Mouse (Mus musculus): ENCODE data around the gene Tnfaip6.
"Not testable (repeated sequence)": the region's sequence is repeated elsewhere in the genome, so short reads cannot be mapped to it uniquely, and the experiment has no call there.

The Tnfaip6 gene

DNA sequence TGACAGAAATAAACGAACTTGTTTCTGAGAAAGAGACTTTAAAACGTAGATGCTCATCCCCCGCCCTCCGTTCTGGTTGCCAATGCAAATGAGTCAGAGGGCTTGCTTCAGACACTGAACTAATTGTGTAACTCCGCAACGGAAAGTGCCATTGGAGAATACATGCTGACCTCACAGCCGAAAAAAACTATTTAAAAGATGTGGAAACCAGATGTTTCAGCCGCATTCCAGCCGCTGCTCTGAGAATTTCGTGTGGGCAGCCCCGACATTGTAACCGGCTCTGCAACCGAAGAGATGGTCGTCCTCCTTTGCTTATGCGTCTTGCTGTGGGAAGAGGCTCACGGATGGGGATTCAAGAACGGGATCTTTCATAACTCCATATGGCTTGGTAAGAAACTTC is at the start of gene Tnfaip6:
Gene Tnfaip6 (plus strand): TSS at position 128 of the 400 bp plus-strand sequence.
- DNase-seq: peak; percentile 21 to 43

DNA sequence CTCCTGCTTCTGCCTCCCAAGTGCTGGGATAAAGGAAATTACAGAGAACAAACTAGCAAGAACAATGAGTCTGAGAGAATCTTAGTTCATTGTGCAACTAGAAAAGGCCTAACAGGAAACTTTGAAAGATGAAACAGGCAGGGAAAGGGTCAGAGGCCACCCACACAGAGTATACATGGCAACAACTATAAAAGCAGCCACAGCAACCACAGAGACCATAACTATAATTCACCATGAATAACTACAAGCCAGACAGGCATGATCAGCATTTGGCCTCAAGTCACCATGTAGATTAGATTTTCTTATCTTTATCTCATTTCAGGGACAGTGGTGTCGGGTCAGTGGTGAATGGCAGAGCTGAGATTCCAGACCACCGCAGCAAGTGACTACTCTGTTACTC is 48.2 kb upstream of the Tnfaip6 start:
- no peak for DNase-seq

DNA sequence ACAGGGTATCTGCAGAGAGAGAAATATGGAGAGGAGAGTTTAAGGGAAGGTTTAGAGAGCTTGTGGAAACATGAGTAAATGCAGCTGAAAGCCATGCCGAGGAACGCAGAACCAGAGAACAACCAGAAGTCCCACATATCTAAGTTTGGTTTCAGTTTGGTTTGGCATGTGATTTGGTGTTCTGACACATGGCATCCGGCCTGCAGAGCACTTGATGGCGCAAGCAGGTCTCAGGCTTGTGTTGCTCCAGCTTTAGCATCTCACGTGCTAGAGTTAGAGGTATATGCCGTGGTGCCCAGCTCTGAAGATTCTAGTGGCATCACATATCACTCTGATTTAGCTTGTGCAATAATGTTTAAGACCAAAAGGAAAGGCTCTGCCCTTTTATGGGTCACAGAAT is 46.4 kb upstream of the Tnfaip6 start:
- no peak for DNase-seq

DNA sequence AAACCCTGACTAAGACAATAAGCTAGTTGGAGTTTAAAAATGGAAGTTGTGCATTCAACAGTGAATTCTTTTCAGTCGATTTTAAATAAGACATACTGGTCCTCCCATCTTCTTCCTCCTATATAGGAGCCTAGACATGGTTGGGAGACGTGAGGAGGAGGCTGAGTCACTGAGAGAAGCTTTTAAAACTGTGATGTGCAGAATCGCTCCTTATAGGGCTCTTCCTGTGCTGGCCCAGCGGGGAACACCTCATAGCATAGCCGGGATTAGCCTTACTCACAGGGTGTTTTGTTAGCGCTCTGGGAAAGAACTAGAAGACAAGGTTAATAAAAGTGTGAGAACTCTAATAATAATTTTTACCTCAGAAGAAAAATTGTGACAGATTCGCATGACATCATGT is 37.8 kb upstream of the Tnfaip6 start:
- DNase-seq: no peak

DNA sequence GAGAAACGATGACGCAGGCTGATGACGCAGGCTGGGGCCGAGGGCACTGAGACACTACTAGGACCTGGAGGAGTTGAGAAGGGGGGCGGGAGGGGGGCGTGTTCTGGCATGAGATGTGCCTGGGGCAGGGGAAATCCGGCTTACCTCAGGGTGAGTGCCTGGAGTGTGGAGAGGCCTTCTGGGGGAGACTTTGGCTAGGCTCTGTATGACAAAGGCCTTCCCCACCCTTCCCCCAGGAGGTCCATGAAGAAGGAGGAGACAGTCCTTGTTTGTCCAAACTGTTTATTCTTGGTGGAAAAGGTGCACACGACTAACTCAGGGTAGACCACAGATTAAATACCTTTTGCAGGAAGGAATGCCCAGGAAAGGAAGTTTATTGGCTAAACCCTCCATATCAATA is 36.3 kb upstream of the Tnfaip6 start:
- no peak for DNase-seq

DNA sequence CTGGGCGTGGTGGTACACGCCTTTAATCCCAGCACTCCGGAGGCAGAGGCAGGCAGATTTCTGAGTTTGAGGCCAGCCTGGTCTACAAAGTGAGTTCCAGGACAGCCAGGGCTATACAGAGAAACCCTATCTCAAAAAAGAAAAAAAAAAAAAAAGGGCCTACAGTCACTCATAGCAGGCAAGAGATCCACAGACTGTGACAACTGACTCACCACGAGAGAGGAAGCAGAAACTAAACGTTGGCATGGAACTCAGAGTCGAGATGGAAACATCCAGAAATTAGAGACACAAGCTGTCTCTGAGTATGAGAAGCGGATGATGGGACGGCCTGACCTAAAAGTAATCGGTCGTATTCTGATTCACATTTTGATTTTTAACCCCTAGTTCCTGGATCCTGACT is 35.5 kb upstream of the Tnfaip6 start:
- not testable (repeated sequence) for DNase-seq

DNA sequence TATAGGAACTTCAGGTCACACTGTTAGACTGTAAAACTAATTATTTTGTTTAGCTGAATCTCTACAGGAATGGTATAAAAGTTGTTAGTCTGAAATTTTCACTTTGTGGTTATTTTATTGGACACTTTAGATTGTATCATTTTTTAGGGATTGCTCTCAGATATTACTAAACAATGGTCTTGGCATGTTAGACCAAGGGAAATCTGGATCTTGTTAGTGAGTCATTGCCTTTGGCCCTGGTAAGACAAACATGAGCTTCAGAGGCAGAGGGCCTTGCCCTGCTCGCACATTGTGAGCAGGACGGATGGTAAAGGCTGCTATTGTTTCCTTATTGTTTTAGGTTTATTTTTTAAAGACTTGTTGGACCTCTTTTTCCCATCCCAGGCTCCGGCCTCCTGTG is 31.4 kb upstream of the Tnfaip6 start:
- DNase-seq: no peak

DNA sequence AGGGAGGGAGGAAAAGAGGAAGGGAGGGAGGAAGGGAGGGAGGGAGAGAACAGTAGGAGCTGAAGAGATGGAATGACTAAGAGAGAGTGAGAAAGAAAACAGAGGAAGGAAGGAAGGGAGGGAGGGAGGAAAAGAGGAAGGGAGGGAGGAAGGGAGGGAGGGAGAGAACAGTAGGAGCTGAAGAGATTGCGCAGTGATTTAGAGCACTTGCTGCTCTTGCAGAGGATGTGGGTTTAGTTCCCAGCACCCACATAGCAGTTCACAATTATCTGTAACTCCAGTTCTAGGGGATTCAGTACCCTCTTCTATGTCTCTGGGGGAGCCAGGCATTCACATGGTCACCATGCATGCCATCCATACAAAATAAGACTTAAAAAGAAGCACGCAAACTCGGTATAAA is 26.0 kb upstream of the Tnfaip6 start:
- not testable (repeated sequence) for DNase-seq

DNA sequence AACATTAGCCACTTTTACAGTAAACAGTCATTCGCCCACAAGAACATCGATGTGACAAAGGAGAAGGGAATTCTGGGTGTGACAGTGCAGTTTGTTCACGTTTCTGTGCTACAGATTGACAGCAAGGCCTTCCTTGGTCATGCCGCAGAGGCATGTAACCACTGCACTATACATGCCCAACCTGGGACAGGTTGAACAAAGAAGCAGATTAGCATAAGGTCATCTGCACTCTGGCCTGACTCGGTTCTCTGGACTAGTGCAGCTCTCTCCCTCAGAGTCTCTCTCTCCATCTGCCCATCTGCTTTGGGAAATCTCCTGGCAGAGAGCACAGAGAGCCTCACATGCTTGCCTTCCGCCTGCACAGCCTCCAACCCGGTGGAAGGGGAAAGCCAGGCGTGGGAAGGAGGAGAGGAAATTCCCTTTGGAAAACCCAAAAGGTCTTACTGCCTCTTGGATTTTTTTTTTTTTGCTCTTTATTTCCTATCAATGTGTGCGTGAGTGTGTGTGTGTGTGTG is 24.4 kb upstream of the Tnfaip6 start:
- peak; percentile 73 to 80 for DNase-seq

DNA sequence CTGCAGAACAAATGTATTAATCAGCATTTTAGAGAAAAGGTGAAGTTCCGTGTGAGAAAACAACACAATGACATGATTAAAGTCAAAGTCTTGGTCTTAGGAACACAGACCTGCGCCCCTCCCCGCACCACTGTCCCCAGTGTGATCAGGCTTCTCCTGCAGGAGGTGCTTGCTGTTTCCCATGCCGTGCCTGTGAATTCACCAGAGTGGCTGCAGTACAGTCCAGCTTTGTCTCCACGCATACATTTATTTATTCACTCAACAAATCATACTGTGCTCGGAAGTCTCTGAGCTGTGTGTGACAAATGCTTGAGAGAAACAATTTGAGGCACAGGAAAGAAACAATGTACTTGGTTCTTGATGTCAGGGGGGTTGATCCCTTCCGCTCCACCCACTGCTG is 21.4 kb upstream of the Tnfaip6 start:
- no peak for DNase-seq

DNA sequence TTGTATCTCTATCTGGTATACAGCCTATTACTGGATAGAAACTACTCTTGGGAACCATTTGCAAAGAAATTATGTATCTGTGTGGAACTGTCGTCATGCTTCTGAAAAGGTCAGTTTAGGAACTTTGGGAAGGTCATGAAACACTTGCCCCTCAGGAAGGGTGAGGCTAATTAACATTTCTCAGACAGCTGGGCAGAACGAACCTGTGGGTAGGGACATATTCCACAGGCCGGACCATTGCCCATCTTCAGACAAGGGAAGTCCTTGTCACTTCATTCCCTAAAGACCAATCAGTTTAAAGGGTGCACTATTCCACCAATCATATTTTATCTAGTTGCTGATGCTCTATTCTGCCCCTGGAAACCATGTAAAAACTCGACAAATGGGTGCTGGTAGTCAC is 10.7 kb upstream of the Tnfaip6 start:
- DNase-seq: no peak

DNA sequence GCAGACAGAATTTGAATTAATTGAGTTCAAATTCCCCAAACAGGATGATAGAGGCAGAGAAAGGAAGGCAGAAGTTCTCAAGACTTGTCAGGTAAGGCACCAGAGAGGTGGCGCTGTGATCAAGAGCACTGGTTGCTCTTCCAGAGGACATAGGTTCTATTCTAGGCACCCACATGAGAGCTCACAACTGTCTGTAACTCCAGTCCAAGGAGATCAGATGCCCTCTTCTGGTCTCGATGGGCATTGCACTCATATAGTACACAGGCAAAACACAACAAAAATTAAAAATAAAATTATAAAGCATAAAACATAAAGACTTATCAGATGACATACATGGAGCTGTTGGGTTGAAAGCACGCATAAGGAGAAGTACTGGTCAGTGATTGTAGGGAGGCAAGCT is 8.4 kb upstream of the Tnfaip6 start:
- DNase-seq: no peak

DNA sequence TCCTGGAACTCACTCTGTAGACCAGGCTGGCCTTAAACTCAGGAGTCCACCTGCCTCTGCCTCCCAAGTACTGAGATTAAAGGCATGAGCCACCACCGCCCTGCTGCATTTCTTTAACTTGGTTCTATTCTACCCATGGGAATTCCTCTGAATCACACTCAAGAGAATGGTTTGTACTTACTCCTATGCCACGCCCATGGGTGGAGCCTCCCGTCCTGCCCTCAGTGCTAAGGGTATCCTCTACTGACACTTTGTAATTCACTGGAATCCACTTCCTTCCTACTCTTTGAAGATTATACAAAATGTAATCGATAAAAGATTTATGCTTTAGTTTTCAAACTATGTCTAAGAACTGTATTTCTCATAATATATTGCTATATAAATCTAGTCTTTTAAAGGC is 6.3 kb upstream of the Tnfaip6 start:
- no peak for DNase-seq

DNA sequence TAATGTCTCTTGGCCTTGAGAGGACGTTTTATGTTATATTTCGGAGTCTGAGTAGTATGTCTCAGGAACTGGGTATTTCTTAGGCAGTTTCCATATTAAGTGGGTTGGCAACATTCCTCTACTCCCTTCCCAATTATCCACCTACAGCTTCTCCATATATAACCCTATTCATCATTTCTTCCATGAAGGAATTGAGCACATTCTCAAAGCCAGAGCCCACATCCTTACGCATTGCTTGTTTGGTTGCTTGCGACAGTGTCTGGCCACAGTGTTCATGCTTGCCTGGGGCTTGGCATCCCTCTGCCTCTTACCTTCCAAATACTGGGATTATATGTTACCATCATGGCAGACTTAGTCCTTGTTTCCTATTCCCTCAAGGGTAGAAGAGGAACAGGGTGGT is 3.2 kb upstream of the Tnfaip6 start:
- no peak for DNase-seq

DNA sequence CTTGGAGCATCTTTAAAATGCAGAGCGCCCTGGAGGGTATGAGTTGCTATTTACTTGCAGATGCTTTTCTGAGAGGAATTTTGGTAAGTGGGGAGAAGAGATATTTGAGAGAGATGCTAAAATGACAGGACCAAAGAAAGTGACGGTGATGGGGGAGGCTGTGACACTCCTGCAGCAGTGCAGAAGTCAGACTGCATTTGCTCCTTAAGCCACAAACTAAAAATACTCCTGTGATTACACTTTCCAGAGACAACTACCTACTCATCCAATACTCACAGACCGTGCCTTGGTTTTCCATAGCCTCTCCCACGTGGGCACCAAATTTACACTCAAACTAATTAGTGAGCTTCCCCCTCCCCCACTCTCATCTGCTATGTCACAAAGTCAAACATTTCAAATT is 2.7 kb upstream of the Tnfaip6 start:
- DNase-seq: no peak

DNA sequence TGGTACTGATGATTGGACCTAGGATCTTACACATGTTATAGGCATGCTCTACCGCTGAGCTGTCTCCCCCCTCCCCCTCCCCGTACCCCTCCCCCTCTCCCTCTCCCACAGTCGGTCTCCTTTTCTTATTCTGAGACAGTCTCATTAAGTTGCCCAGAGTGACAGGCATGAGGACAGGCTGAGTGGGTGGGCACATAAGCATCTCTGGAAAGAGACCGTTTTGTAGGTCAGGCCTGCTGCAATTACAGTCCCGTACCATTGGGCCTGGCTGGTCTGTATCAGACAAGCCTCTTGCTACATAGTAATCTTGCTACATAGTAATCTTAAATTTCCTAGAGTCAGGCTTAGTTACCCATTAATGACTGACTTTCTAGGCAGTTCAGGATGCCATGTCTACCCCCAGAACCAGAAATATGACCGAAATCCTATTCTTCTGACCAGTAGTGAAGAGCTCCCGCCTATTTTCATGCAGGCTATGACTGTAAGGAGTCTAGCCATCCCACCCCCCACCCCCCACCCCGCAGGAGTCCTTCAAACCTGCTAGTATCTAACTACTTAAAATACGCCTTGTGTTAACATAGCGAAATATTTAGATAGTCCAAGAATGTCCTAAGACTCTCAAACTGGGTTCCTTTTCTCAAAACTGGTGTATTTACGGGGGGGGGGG is 747 bp upstream of the Tnfaip6 start:
- no peak for DNase-seq

DNA sequence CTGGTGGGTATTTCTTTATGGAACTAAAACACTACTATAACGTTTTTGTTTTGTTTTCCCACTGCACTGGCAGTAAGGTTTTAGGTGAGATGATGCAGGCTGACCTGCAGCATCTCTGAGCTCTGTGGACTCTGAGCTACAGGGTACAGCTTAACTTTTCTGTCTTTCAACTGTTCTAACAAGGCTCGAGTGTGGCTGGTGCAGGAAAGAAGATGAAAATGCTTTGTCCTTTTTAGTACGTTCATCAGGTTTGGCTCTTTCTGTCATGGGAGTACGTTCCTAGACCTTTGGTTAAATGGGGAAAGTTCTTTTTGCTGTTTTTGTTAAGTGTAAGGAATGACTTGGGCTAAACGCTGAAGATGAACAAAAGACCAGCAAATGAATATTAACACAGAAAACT is 749 bp downstream of the Tnfaip6 start:
- no peak for DNase-seq

DNA sequence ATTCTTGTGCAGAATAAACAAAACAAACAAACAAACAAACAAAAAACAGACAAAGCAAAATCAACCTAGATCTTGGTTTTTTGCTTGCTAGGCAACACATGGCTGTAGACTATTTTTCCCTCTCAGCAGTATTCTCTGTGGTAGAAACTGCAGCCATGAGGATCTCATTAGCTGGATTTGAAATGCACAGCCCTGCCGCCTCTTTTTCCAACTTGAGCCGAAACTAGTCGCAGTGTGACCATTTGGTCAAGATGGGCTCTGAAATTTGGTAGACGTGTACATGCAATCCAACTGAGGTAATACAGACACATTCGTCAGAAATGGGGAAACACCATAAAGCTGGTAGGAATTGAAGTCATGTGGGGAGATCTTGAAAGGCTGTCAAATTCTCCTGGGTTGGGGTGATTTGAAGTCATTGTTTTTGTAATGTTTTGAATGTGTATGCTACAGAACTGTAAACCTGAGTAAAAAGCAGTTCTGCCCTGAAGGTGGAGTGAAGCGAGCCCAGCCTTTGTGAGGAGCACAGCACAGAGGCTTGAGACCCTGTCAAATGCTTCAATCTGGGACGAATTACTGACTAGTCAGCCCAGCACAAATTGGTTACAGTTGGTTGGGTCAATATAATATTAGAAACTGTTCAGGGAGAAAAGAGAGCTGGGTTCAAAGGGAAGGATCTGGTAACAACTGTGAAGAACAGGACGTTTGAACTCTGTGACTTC is 1.4 kb downstream of the Tnfaip6 start:
- DNase-seq: no peak

DNA sequence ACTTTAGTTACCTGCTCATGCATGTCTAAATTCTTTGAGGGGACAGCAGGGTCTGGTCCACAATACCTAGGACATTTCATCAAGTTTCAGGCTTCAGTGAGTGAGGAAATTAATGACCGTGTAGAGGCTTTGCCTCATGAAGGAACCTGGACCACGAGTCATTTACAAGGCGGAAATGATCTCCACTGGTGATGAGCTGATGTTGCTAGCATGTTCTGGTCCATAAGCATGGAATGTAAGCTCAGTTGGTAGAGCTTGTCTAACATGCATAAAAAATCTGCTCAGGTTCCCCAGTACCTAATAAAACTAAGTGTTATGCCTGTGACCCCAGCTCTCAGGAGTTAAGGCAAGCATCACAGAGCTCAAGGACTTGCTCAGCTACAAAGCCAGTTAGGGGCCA is 4.3 kb downstream of the Tnfaip6 start:
- no peak for DNase-seq

DNA sequence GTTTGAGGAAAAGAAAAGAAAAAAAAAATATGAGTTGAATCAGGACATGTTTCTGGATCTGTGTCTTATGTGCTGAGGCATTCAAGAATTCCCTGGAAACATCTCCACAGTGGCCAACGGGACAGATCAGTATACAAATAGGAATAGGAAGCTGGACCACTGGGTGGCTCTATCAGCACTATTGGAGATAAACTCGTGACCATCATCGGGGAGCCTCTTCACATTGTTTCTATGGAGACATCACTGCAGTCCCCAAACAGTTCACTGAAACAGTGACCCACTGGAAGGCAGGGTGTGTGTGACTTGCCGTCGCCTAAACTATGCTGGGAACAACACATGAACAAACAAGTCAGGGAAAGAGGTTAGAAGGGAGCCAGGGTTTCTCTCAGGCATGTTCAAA is 4.9 kb downstream of the Tnfaip6 start:
- peak in 1 of 2 experiments; percentile 16 for DNase-seq

DNA sequence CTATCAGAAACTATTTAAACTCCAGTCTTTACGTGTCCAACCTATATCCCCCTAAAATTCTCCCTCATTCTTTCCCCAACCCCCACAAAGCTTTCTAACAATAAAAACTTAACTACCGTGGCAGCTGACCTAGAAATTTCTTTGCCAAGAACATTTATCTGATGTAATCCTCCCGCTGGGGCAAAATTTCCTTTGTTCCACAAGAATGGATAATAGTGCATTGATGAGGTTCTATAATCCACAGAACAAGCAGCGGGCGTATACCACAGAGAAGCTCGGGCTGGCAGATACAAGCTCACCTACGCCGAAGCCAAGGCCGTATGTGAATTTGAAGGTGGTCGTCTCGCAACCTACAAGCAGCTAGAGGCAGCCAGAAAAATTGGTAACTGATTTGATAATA is 5.7 kb downstream of the Tnfaip6 start:
- DNase-seq: no peak

DNA sequence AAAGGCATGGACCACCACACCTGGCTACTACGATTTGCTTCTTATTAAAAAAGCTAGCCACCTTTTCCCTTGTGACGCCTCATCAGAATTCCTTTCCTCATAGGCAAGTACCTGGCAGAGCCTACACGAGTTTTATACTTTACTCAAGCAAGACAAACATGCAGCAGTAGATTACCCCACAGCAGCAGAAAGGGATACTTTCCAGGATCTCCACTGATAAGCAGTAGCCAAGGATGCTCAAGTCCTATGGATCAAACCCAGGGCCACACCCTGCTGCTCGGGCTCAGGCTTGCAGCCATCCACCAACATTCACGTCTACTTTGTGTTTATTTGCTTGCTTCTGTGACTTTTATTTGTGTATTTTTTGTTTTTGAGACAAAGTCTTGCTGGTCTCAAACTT is 8.2 kb downstream of the Tnfaip6 start:
- no peak for DNase-seq

DNA sequence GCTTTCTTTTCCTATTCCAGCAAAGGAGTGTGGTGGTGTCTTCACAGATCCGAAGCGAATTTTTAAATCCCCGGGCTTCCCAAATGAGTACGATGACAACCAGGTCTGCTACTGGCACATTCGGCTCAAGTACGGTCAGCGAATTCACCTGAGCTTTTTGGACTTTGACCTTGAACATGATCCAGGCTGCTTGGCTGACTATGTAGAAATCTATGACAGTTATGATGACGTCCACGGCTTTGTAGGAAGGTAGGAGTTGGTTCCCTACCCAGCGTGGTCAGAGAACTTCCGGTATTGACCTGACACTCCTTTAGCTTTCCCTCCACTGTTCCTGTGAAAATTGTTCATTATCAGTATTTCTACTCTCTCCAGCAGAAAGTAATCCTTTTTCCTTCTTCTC is 13.0 kb downstream of the Tnfaip6 start:
- no peak for DNase-seq

DNA sequence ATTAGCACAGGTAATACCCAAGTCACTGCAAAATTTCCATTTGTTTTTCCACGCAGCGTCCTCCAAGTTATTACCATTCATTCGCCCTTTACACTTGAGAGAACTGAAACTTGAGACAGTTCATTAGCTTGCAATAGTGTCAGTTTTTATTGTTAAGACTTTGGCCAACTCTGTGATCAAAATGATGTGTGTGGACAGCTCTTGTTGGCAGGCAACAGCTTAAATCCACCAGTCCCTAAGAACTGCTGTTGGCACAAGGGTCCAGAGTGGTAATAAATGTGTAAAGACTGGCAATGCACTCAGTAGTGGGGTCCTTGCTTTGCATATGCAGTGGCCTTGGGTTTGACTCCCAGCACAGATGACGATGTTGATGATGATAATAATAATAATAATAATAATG is 14.5 kb downstream of the Tnfaip6 start:
- no peak for DNase-seq

DNA sequence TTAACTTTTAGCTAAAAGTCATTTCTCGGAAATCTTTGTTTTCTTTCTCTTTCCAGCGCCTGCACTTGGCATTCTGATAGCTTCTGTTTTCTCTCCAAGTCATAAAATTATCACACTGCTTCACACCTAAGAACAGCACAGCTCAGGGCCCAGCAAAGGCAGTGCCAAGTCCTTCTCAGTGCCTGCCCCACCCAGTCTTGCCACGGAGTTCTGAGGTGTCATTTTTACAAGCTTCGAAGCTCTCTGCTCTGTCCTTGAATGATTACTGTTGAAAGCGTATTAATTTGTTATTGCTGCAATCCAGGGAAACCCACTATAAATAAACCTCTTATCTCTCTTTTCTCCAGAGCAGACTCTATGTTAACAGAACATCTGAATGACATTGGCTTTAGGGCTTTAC is 15.7 kb downstream of the Tnfaip6 start:
- no peak for DNase-seq

All from cerebellum, postnatal 25 days (tissue).